Mouse (Mus musculus) ZHBTc4 (cell line): Measurements from ENCODE around the gene Fam129a.

Experiments
- DNase-seq: peaks from one replicate; pipeline ENCODE4 v3.0.0-alpha.2; 2011; ENCODE audit warnings: low read depth, low spot score

Fam129a gene

GRCm38 (mm10) chr1:151625260-151625659 is 54.3 kb downstream of the Fam129a start:
- no peak for DNase-seq

GRCm38 (mm10) chr1:151625690-151626089 is 54.7 kb downstream of the Fam129a start:
- DNase-seq, result no peak

GRCm38 (mm10) chr1:151626631-151627030 is 55.6 kb downstream of the Fam129a start:
- no peak for DNase-seq

DNA sequence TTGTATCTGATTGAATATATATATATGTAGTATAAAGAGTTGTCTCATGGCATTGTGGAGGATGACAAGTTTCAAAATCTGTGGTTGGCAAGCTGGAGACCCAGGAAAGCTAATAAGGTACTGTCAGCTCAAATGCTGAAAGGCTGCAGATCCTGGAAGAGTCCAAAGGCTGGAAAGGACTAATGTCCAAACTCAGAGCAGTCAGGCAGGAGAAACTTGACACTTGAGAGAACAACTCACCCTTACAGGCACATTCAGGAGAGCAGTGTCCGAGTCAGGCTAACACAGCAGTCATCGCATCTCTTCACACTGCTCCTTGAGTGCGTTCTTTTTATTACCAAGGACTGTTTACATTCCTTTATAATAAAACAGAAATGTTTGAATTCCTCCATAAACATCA is 56.2 kb downstream of the Fam129a start:
- no peak for DNase-seq

DNA sequence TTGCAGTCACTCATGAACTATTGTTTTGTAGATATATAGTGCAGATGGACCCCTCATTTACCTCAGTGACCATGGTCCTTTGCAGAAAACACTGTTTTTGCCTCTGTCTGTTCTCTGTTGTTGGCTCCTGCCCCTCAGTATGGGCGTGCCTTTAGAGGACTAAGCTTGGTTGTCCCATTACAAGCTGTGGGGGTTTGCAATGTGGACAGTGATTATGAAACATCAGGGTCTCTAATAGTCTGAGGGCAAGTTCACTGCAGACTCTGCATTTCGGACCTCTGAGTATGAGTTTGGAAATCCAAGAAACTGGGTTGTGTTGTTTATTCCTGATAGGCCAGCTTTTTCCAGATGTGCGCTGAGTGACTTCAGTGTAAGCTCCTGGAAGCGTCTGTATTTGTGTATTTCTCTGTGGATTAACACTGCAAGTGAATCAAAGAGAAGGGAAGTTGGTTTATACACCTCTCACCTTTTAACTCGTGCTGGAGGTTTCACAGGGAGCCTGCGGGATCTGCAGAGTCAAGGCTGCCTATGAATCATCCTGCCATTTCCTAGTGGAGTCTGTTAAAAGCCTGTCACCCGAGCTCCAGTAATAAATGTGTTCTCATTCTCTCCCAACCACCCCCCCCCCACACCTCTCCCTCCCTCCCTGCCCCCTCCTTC is 58.7 kb downstream of the Fam129a start:
- no peak for DNase-seq

GRCm38 (mm10) chr1:151630251-151630628 is 59.3 kb downstream of the Fam129a start:
- no peak for DNase-seq

GRCm38 (mm10) chr1:151631061-151631460 is 60.1 kb downstream of the Fam129a start:
- DNase-seq, result no peak

DNA sequence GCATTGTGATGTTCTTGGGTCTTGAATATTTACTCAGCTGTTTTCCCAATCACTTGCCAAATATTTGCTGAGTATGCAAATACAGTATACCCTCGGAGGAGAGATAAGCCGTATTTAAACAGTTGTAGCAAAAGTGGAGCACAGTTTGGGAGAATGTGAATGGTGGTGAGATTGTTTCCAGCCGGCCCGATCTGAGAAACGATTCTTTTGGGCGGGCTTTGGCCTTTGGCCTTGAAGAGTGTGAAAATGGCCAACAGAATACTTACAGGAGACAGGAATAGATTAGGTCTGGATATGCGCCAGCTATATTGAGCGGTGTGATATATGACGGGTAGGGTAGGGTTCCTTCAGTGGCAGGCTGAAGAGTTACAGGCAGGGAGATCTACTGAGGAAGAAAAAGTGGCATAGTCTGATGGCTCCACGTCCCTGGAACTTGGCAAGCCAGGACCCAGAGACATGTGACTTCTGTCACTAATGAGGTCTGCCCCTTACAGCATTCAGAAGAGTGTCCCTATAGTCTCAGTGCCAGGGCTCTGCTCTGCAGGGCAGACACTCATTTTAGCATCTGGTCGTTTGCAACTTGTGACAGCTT is 60.8 kb downstream of the Fam129a start:
- no peak for DNase-seq

DNA sequence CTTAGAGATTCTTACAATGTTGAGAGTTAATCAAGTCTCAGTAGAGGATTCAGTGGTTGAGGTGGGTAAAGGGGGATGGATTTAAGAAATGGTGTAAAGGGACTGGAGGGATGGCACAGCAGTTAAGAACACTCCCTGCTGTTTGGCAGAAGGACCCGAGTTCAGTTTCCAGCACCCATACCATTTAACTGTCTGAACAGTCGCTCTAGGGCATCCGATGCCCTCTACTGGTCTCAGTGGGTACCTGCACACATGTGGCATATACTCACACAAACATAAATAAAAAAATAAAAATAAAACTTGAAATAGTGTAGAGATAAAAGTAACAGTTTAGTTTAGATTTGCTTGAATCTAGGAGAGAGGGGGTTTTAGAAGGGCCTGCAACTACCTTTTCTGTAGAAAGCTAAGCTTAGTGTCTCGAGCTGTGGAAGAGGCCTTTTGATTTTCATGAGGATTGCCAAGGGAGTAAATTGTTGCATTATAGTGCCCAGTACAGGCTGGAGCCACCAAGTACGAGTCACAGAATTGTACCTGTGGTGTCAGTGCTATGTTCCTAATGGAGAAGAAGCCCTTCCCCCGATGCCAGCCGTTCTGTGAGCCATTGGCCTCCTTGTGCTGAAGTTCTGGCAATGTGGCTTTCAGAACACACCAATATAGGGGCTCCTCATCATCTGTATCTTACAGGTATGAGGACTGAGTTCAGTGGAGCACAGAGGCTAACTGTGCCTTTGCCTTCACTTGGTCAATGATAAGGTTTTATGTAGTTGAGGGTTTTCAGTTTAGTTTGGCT is 61.8 kb downstream of the Fam129a start:
- DNase-seq, result peak; percentile 50

GRCm38 (mm10) chr1:151636637-151637036 is 65.7 kb downstream of the Fam129a start:
- DNase-seq, result no peak

DNA sequence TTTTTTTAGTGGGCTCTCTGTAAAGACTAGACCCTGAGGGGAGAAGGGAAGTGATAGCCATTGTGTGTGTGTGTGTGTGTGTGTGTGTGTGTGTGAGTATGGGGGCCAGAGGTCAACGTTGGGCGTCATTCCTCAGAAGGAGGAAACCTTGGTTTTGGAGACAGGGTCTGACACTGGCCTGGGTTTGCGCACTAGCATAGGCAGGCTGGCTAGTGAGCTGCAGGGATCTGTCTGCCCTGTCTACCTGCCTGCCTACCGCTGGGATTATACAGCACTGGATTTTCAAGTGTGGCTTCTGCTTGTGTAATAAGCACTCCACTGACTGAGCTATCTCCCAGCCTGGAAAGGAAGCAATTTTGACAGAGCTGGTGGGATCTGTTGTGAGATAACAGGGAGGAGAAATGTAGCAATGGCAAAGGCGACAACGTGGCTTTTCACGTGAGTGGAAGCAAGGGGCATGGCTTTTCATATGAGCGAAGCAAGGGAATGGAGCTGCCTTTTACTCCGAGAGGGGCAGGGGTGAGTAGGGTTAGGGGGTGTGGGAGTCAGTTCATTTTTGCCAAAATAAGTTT is 66.5 kb downstream of the Fam129a start:
- DNase-seq, result no peak

DNA sequence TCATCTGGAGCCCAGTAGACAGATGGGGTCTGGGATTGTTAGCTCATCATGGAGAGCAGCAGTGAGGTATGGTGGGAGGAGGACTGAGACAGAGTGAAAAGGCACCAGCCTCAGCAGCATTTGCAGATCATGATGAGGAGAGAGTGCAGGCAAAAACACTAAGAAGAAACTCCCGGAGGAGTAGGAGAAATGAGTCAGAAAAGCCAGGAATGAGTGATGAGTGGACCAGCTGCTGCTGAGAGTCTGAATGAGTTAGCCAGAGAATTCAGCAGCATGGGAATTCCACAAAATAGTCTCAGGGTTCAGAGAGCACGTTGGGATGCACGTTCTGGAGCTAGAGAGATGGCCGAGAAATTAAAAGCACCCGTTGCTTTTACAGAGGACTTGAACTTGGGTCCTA is 67.4 kb downstream of the Fam129a start:
- no peak for DNase-seq

- no peak for DNase-seq
Measured at GRCm38 (mm10) chr1:151638770-151639169, 67.8 kb downstream of the Fam129a start.

DNA sequence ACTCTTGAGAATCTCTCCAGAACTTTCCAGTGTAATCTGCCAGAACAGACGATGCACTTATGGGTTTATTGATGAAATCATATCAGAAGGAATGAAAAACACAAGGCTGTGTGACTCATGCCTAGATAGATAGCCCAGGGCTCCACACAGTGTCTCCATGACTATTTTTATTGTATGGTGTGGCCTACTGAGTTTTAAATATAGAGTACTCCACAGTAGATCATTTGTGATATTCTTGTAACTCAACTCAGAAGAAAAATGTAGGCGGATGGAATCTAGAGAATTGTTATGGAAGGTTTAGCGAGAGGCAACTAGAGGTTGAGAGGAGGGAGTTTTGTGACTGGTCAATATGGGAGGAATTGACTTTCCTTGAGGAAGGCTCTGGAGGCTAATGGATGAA is 75.4 kb downstream of the Fam129a start:
- no peak for DNase-seq

GRCm38 (mm10) chr1:151648099-151648498 is 77.1 kb downstream of the Fam129a start:
- DNase-seq, result peak; percentile 30

GRCm38 (mm10) chr1:151657042-151657605 is 86.1 kb downstream of the Fam129a start:
- DNase-seq, result no peak

- DNase-seq, result no peak
Measured at GRCm38 (mm10) chr1:151658291-151658830, 87.4 kb downstream of the Fam129a start.

GRCm38 (mm10) chr1:151659636-151660035 is 88.7 kb downstream of the Fam129a start:
- no peak for DNase-seq

GRCm38 (mm10) chr1:151660251-151660650 is 89.3 kb downstream of the Fam129a start:
- DNase-seq, result no peak

GRCm38 (mm10) chr1:151660883-151661282 is 89.9 kb downstream of the Fam129a start:
- DNase-seq, result no peak

- DNase-seq, result no peak
Measured at GRCm38 (mm10) chr1:151661684-151662439, 90.9 kb downstream of the Fam129a start.
